Mouse (Mus musculus) heart, adult 2 months (tissue): ENCODE results near the gene Gm9844.

ENCODE experiments used
- CTCF ChIP-seq: fragments of 200-600 bp; IDR thresholded peaks from 2 replicates; pipeline ENCODE4 v1.8.1; 2022; ENCODE audit warnings: antibody characterized with exemption, mild to moderate bottlenecking, moderate library complexity
- EP300 ChIP-seq: fragments of 200-500 bp; IDR thresholded peaks from 2 replicates; pipeline ENCODE4 v1.6.1; 2011; ENCODE audit warnings: low read depth, low read length, control low read depth; ENCODE audit not compliant: insufficient read depth
- POLR2A ChIP-seq: fragments of 200-500 bp; IDR thresholded peaks from 2 replicates; pipeline ENCODE4 v1.6.1; 2011; ENCODE audit warnings: mild to moderate bottlenecking, low read depth, low read length, control low read depth; ENCODE audit not compliant: insufficient read depth

DNA sequence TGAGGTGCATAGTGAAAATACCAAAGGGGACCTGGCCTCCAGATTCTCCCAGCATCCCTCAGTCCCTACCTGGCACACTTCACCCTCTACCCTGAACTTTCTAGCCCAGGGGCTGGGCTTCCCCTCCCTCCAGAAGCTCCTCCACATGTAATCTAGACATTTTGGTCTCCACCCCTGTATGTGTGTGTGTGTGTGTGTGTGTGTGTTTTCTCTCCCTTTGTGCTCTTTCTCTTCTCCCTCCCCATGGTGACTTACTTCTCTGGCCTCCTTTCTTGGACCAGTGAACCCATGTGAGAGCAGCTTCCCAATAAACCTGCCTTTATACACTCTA, 8.8 kb upstream of the Gm9844 start:
- TF ChIP-seq POLR2A (no peak), EP300 (no peak), CTCF (no peak)
